Mouse (Mus musculus) layer of hippocampus, adult 2 months (tissue): ENCODE data around the gene Slc35g1. TPM values are rescaled to one million over a fixed set of nuclear protein-coding genes. Genes with fewer than 3 reads are reported as not detected.
"Not testable (repeated sequence)": the region's sequence is repeated elsewhere in the genome, so short reads cannot be mapped to it uniquely, and the experiment has no call there.

Source experiments
- DNase-seq, 2 experiments: peaks; one replicate each; pipeline ENCODE4 v3.0.0; 2022; ENCODE audit warnings: low spot score in 2 of 2
- H3K27ac ChIP-seq: fragments of 200-600 bp; 2 replicates; pipeline ENCODE4 v1.8.1; 2022
- H3K4me3 ChIP-seq: fragments of 200-600 bp; 2 replicates; pipeline ENCODE4 v1.8.1; 2022; ENCODE audit warnings: mild to moderate bottlenecking
- CTCF ChIP-seq: fragments of 200-600 bp; conservative IDR thresholded peaks from 2 replicates; pipeline ENCODE4 v1.8.1; 2022; ENCODE audit warnings: antibody characterized with exemption, mild to moderate bottlenecking, moderate library complexity
- total RNA-seq, 2 experiments: library from RNA; stranded (reverse); gene quantifications; 2 replicates each; pipeline ENCODE4 v1.2.3; 2021

Gene Slc35g1
- total RNA-seq, 2 experiments from 2014 or later, result 2.4 to 3.1 TPM

GRCm38 (mm10) chr19:38363358-38363757 lies 32.4 kb upstream of the Slc35g1 start:
- Histone ChIP-seq H3K27ac (no peak overlapping the region), H3K4me3 (no peak overlapping the region)
- 0 out of 2 replicates have a peak, but pooled peaks have one; percentile 12 for TF ChIP-seq CTCF
- no peak for DNase-seq

GRCm38 (mm10) chr19:38363879-38364659 lies 31.7 kb upstream of the Slc35g1 start:
- DNase-seq, result no peak
- no peak overlapping the region for H3K27ac ChIP-seq
- no peak overlapping the region for H3K4me3 ChIP-seq
- TF ChIP-seq CTCF, result no peak

GRCm38 (mm10) chr19:38364939-38365614 lies 30.7 kb upstream of the Slc35g1 start:
- no peak for TF ChIP-seq CTCF
- Histone ChIP-seq H3K27ac (no peak overlapping the region), H3K4me3 (no peak overlapping the region)

GRCm38 (mm10) chr19:38372460-38373102 lies 23.2 kb upstream of the Slc35g1 start:
- Histone ChIP-seq H3K27ac (no peak overlapping the region), H3K4me3 (no peak overlapping the region)
- TF ChIP-seq CTCF, result no peak
- DNase-seq, result no peak

More at GRCm38 (mm10) chr19:38364939-38365614, 30.7 kb upstream of the Slc35g1 start:
- DNase-seq, result no peak

- no peak overlapping the region for H3K4me3 ChIP-seq
- DNase-seq, result no peak
- TF ChIP-seq CTCF, result no peak
- H3K27ac ChIP-seq, result no peak overlapping the region
These were observed 22.4 kb upstream of the Slc35g1 start for GRCm38 (mm10) chr19:38373371-38373770.

- H3K27ac ChIP-seq, result no peak overlapping the region
- TF ChIP-seq CTCF, result no peak
- H3K4me3 ChIP-seq, result no peak overlapping the region
- no peak for DNase-seq
These were observed 12.0 kb upstream of the Slc35g1 start for GRCm38 (mm10) chr19:38383769-38384168.

- not testable (repeated sequence) for H3K27ac ChIP-seq, DNase-seq, H3K4me3 ChIP-seq
These were observed 8.8 kb upstream of the Slc35g1 start for GRCm38 (mm10) chr19:38387021-38387420.

GRCm38 (mm10) chr19:38387835-38388234 lies 7.9 kb upstream of the Slc35g1 start:
- Histone ChIP-seq H3K27ac (no peak overlapping the region), H3K4me3 (no peak overlapping the region)
- TF ChIP-seq CTCF, result no peak
- DNase-seq, result no peak

GRCm38 (mm10) chr19:38396633-38396970 lies 822 bp downstream of the Slc35g1 start:
- no peak for DNase-seq
- no peak for TF ChIP-seq CTCF
- Histone ChIP-seq H3K4me3 (peak overlapping the region; percentile 63), H3K27ac (no peak overlapping the region)

- TF ChIP-seq CTCF, result no peak
- no peak for DNase-seq
- no peak overlapping the region; the same call in 1 of the 2 replicates for H3K4me3 ChIP-seq
- H3K27ac ChIP-seq, result no peak overlapping the region
These were observed 1.2 kb downstream of the Slc35g1 start for GRCm38 (mm10) chr19:38397004-38397403.

GRCm38 (mm10) chr19:38398966-38399365 lies 3.2 kb downstream of the Slc35g1 start:
- no peak for TF ChIP-seq CTCF
- DNase-seq, result no peak
- Histone ChIP-seq H3K27ac (no peak overlapping the region), H3K4me3 (no peak overlapping the region)

- Histone ChIP-seq H3K4me3 (no peak overlapping the region), H3K27ac (no peak overlapping the region)
- no peak for TF ChIP-seq CTCF
- no peak for DNase-seq
These were observed 5.1 kb downstream of the Slc35g1 start for GRCm38 (mm10) chr19:38400851-38401250.

GRCm38 (mm10) chr19:38401416-38401815 lies 5.6 kb downstream of the Slc35g1 start:
- H3K27ac ChIP-seq, result no peak overlapping the region
- no peak for DNase-seq
- no peak overlapping the region for H3K4me3 ChIP-seq
- TF ChIP-seq CTCF, result no peak
